Mouse (Mus musculus): ENCODE data around the gene Asb11.

Gene Asb11

GRCm38 (mm10) chrX:164446106-164446551 is 9.3 kb downstream of the Asb11 start:
- DNase-seq, result no peak

DNA sequence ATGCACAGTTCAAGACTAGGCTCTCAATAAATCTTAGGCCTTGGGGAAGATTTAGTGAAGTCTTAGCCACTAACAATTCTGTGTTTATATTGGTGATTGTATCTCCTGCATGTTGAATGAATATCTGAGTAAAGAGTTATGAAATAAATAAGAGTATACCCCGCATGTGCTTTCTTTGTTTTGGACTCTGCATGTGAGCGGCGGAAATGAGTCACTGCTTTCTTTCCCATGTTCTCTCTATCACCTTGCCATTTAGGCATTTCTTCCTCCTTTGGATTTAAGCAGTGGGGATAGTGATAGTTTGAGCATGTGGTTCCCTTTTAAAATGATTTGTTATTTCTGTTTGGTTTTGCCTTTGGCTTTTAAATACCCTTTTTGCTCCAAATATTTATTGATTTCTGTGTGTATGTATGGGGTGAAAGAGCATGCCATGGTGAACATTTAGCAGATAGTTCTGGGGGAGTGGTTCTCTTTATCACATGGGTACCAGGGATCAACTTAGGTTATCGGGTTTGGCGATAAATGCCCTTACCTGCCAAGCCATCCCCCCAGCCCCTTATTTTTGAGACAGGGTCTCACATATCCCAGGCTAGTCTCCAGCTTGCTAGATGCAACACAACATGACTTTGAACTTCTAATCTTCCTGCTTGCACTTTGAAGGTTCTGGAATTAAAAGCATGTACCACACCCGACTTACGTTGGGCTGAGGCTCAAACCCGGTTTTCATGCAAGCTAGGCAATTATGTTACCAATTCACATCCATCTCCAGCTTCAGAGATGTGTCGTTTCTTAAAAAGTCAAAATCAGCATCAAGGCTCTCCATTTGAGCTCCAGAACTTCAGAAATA is 10.3 kb downstream of the Asb11 start:
- no peak for DNase-seq

GRCm38 (mm10) chrX:164447682-164448071 is 10.9 kb downstream of the Asb11 start:
- no peak for DNase-seq

GRCm38 (mm10) chrX:164449201-164449600 is 12.4 kb downstream of the Asb11 start:
- no peak for DNase-seq

DNA sequence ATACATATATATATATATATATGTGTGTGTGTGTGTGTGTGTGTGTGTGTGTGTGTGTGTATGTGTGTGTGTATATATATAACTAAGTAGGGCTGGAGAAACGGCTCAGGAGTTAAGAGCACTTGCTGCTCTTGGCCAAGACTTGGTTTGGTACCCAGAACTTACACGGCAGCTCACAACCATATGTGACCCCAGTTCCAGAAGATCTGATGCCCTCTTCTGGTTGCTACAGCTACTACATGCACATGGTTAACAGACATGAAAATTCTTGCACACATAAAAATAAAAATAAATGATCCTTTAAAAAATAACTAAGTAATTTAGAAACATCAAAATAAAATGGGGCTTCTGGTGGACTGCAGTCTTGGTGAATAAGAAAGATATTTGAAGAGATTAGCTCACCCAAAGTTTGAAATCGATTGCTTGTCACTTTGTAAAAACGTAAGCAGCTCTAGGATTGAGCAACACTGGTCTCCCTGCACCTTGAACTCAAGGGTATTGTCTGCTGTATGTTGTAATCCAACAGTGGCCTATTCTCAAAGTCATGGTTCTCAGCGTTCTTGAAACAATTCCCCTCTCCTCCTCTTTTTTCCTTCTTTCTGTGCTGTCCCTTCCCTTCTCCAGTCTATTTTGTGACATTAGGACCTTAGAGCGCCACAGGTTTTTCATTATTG is 22.5 kb downstream of the Asb11 start:
- no peak for DNase-seq

- no peak for DNase-seq
Observed at GRCm38 (mm10) chrX:164502258-164502657, 65.5 kb downstream of the Asb11 start.

GRCm38 (mm10) chrX:164505709-164506498 is 69.1 kb downstream of the Asb11 start, which contains the start of gene Asb9:
Gene Asb9 (plus strand): TSS chrX:164506327.
- DNase-seq, result no peak

GRCm38 (mm10) chrX:164507068-164507467 is 70.3 kb downstream of the Asb11 start:
- DNase-seq, result no peak

- DNase-seq, result no peak
Observed at GRCm38 (mm10) chrX:164508728-164509127, 71.9 kb downstream of the Asb11 start.
